Mouse (Mus musculus): ENCODE measurements around the gene Hist2h3b.
"Not testable (repeated sequence)": the region's sequence is repeated elsewhere in the genome, so short reads cannot be mapped to it uniquely, and the experiment has no call there.

Hist2h3b gene

GRCm38 (mm10) chr3:96238954-96239793, 29.3 kb upstream of the Hist2h3b start, which contains the start of gene Hist2h3c2:
Hist2h3c2 (minus strand) TSS chr3:96239127.
- DNase-seq (ENCODE audit: low spot score): not testable (repeated sequence)

GRCm38 (mm10) chr3:96239949-96240798, 28.3 kb upstream of the Hist2h3b start, which contains the start of gene Hist2h2aa2:
Hist2h2aa2 (minus strand) TSS chr3:96240276.
- DNase-seq (ENCODE audit: low spot score): peak; percentile 76

GRCm38 (mm10) chr3:96240799-96241197, 27.7 kb upstream of the Hist2h3b start:
- DNase-seq (ENCODE audit: low spot score): no peak

GRCm38 (mm10) chr3:96243921-96244572, 24.4 kb upstream of the Hist2h3b start:
- DNase-seq (ENCODE audit: low spot score): no peak

DNA sequence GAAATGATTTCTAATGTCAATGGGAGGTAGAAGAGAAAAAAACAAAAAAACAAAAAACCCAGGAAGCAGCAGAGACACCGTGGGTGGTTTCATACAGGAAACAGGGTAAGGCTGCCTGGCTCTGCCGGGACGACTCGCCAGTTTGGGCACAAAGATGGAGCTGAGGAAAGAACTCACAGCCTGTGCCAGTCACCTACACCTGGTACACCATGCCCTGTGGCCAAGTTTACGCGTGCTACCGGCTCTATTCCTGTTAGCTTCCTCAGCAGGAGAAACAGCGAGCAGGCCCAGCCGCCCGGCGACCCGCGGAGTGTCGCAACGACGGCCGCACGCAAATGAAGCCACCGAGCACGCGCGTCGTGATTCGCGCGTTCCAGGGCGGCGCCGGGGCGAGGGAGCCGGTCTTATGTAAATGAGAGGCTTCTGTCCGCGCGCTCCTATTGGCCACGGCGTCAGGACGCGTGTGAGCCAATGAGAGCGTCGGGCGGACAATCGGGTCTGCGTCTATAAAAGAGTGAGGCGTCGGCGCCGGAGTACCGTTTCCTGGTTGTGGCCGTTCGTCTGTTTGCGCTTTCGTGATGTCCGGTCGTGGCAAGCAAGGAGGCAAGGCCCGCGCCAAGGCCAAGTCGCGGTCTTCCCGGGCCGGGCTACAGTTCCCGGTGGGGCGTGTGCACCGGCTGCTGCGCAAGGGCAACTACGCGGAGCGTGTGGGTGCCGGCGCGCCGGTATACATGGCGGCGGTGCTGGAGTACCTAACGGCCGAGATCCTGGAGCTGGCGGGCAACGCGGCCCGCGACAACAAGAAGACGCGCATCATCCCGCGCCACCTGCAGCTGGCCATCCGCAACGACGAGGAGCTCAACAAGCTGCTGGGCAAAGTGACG, 23.2 kb upstream of the Hist2h3b start, which contains the start of gene Hist2h2aa1:
Gene Hist2h2aa1 (plus strand): TSS at position 495 of the 884 bp plus-strand sequence.
- DNase-seq (ENCODE audit: low spot score): peak; percentile 75

- DNase-seq (ENCODE audit: low spot score): not testable (repeated sequence)
Observed at GRCm38 (mm10) chr3:96246018-96246417, 22.4 kb upstream of the Hist2h3b start.

DNA sequence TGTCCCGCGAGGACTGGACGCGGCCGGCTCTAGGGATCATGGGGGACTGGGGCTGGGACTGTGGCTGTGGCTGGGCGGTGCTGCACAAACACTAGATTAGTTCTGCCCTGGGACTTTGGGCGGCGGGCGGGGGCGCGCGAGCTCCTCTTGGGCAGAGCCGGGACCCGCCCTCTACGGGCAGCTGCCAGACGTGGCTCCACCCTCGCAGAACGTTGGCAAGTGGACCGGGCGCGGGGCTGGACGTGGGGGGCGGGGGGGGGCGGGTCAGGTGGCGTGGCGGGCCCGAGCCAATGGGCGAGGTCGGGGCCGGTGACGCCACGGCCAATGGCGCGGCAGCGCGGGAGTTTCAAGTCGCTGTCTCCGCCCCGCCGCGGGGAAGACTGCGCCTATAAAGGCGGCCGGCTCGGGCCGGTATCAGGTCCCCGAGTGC, 22.0 kb upstream of the Hist2h3b start, which contains the start of gene Hist2h3c1:
Gene Hist2h3c1 (plus strand): TSS at position 259 of the 430 bp plus-strand sequence.
- DNase-seq (ENCODE audit: low spot score): not testable (repeated sequence)

GRCm38 (mm10) chr3:96247356-96248140, 20.9 kb upstream of the Hist2h3b start:
- DNase-seq (ENCODE audit: low spot score): peak; percentile 68

- DNase-seq (ENCODE audit: low spot score): no peak
Observed at GRCm38 (mm10) chr3:96248141-96249033, 20.1 kb upstream of the Hist2h3b start.

DNA sequence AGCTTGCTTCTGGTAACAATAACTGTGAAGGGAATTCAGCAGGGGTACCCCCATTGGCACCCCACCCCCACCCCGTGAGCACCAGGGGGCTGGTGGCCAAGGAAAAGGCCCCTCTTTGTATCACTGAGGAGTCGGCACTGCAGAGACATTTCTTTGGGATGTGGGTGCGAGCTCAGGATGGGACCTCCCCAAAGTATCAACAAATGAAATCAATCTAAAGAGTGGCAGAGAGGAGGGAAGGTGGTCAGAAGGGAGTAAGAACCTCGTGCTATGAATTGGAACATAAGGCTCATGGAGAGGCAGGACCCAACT, 19.5 kb upstream of the Hist2h3b start:
- DNase-seq (ENCODE audit: low spot score): peak; percentile 15

DNA sequence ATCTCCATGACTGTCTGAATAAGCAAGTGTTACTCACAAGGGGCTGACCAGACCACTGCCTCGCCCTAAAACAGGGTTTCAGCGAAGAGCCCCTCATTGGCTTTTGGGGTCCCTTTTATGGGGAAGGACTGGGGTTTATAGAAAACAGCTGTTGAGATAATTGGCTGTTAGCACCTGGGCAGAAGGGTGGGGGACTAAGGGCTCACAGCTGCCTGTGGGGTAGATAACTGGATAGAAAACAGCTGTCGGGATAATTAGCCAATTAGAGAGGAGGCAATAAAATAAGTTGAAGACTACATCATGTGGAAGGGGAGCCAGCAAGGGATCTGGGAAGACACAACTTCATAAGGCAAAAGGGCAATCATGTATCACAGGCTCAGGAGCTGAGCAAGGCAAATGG, 17.6 kb upstream of the Hist2h3b start:
- peak; percentile 30 for DNase-seq (ENCODE audit: low spot score)

DNA sequence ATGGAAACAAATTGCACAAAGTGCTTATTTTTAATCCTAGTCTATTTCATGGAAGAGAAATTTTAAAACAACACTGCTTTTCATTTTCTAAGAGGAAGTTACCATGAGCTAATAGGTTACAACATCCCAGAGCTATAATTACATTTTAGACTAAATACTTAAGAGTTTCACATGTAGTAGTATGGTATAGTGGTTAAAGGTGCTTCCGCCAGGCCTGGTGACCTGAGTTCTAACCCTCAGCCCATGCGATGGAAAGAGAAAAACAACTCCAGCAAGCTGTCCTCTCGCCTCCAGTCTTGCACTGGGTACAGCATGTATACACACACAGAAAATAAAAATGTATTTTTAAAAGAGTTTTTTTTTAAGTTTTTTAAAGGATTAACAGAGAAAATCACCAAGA, 16.7 kb upstream of the Hist2h3b start:
- no peak for DNase-seq (ENCODE audit: low spot score)

DNA sequence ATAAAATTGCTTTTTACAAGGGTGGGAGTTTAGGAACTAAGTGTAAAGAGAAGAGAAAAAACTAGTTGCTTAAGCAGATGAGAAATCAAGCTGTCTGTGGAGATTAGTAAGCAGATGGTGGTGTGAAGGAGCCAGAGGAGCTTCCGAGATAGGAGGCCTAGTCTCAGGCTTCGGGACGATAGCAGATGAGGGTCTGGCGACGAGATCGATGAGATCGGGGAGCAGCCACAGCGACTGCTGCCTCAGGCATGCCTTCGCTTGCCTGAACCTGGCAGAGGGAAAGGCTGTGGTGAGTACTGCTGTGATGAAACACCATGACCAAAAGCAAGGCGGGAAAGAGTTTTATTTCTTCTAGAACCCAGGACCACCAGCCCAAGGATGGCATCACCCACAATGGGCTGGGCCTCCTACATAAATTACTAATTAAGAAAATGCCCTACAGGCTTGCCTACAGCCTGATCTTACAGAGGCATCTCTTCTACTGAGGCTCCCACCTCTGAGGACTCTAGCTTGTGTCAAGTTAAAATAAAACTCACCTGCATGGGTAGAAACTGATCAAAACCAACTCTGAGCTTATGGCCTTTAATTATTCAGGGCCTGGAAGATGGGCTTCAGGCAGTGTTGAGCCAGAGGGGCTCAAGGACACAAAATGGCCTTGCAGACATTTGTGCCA, 13.6 kb upstream of the Hist2h3b start:
- peak; percentile 66 for DNase-seq (ENCODE audit: low spot score)

DNA sequence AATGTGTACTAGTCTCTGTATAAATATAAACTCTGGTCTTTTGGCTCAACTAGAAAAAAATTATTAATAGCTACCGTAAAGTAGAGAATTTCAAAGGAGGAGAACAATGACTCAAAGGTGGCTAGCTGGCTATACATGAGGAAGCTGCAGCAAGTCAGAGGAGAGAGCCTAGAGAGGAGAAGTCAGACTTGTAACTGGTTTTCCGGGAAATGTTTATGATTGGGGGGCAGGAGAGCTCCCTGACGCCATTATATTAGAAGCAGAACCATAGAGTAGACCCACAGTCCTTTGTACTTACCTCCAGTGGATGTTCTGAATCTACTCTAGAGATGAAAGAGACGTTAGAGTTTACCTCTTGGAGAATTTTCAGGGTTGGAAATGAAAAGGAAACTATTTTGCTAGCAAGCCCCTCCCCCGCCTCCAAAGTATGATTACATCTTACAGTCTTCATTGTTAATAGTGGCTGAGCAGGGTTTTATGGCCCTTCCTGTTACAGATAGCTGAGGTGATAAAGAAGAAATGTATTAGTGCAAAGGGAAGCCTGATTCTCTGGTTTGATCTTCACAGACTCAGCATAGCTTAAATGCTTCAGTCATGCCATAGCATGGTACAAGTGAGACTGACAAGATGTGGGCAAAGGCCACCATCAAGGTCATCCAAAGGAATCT, 12.4 kb upstream of the Hist2h3b start:
- no peak for DNase-seq (ENCODE audit: low spot score)

DNA sequence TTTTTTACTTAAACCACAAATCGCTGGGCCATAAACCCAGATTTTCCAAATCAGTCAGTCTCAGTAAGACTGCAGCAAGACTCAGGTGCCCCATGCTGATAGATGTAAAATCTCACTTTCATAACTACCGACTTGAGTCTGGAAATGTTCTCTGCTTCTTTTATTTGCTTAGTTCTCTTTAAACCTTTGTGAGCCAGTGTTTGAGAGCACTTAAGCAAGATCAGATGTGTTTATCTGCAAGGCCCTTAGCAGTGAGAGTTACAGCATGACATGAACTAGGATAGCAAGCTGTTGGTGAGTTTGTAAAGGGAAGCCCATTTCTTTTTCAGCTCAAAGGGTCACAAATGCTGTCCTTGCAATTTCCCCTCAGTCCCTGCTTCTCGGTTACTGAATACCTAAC, 11.3 kb upstream of the Hist2h3b start:
- DNase-seq (ENCODE audit: low spot score): no peak

GRCm38 (mm10) chr3:96260220-96260619, 8.2 kb upstream of the Hist2h3b start:
- DNase-seq (ENCODE audit: low spot score): no peak

DNA sequence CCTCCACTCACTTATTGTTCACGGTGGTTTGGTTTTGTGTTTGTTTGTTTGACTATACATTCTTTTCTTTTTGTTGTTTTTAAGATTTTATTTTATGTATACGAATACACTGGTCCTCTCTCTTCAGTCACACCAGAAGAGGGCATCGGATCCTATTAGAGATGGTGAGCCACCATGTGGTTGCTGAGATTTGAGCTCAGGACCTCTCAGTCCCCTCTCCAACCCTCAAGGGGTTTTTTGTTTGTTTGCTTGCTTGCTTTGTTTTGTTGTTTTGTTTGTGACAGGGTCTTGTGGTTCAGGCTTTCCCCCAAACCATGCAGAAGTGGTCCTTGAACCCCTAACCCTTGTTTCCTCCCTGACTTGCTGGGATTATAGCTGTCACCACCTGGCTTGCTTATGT, 6.8 kb upstream of the Hist2h3b start:
- DNase-seq (ENCODE audit: low spot score): no peak

DNA sequence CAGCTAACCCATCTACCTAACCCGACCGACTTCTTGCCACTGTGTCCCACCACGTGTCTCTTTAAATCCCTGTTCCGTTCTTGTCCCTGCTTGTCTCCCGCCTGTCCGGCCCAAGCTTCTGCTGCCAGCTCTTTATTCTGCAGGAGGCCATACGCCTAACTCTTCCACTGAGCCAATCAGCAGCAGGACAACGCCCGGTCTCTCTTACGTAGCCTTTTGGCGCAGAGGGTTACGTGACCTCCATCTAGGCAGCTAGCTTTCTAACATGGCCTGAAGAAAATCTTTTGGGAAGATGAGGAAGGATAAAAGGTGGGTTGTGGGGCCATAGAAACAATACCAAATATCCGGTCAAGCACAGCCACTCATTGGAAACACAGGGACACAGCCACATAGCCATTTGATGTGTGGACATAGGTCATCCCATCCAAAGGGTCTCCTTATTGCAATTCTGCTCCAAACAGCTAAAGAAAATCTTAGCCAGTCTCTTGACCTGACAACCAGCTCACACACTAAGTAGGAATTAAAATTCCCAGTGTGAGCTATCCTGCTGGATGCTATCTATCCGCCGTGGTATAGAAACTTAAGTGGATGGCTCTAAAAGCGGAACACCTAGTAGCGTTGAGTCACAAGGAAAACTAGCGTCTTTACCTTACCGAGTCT, 6.1 kb upstream of the Hist2h3b start:
- peak; percentile 91 for DNase-seq (ENCODE audit: low spot score)

Data from embryo, embryonic 10.5 days (tissue).